Mouse (Mus musculus) C2C12 (cell line): ENCODE data around the gene Cox4i2.

Experiments
- CEBPB ChIP-seq: IDR thresholded peaks from one replicate; pipeline ENCODE4 v1.6.1; 2011; ENCODE audit warnings: low read depth, mild to moderate bottlenecking, control low read depth, moderate library complexity
- CTCF ChIP-seq: IDR thresholded peaks from one replicate; pipeline ENCODE4 v1.5.1; 2011; ENCODE audit not compliant: control insufficient read depth, insufficient read depth, insufficient read length
- FOSL1 ChIP-seq: IDR thresholded peaks from one replicate; pipeline ENCODE4 v1.8.0; 2011; ENCODE audit warnings: mild to moderate bottlenecking, low read length; ENCODE audit not compliant: poor library complexity, insufficient read depth, severe bottlenecking
- MAX ChIP-seq: IDR thresholded peaks from one replicate; pipeline ENCODE4 v1.6.1; 2011; ENCODE audit warnings: mild to moderate bottlenecking, control low read depth
- MYOD1 ChIP-seq: IDR thresholded peaks from one replicate; pipeline ENCODE4 v1.6.1; 2011; ENCODE audit warnings: low read depth; ENCODE audit not compliant: control insufficient read depth, insufficient read length
- MYOG ChIP-seq: IDR thresholded peaks from one replicate; pipeline ENCODE4 v1.6.1; 2011; ENCODE audit not compliant: control insufficient read depth, insufficient read length; ENCODE audit errors: extremely low read depth

- no peak for TF ChIP-seq CEBPB
- no peak for TF ChIP-seq CTCF
- no peak for TF ChIP-seq MYOG
- no peak for TF ChIP-seq MAX
- no peak for TF ChIP-seq FOSL1
- no peak for TF ChIP-seq MYOD1
These were observed 11.2 kb downstream of the Cox4i2 start for GRCm38 (mm10) chr2:152765045-152765674.
